Mouse (Mus musculus) forebrain, embryonic 12.5 days (tissue): Measurements from ENCODE around the gene Tpcn2. TPM values are rescaled to one million over a fixed set of nuclear protein-coding genes. Genes with fewer than 3 reads are reported as not detected.

Experiments
- ATAC-seq: fragments of 200-750 bp; cut with Nextera tagmentation; 2 replicates; pipeline ENCODE4 v1.8.0; 2017; ENCODE audit warnings: moderate TSS enrichment; ENCODE audit not compliant: low FRiP score
- H3K27ac ChIP-seq: fragments of 300-500 bp; sonication (generic); 2 replicates; pipeline ENCODE4 v1.5.1; 2016; ENCODE audit warnings: mild to moderate bottlenecking
- H3K27me3 ChIP-seq: fragments of 300-500 bp; sonication (generic); 2 replicates; pipeline ENCODE4 v1.6.1; 2016; ENCODE audit warnings: mild to moderate bottlenecking
- H3K36me3 ChIP-seq: fragments of 300-500 bp; sonication (generic); replicated peaks from 2 replicates; pipeline ENCODE4 v1.6.1; 2016; ENCODE audit warnings: mild to moderate bottlenecking
- H3K4me1 ChIP-seq: fragments of 300-500 bp; sonication (generic); 2 replicates; pipeline ENCODE4 v1.6.1; 2016
- H3K4me2 ChIP-seq: fragments of 300-500 bp; sonication (generic); 2 replicates; pipeline ENCODE4 v1.6.1; 2016; ENCODE audit warnings: mild to moderate bottlenecking, moderate library complexity
- H3K4me3 ChIP-seq: fragments of 300-500 bp; sonication (generic); replicated peaks from 2 replicates; pipeline ENCODE4 v1.5.1; 2016; ENCODE audit warnings: mild to moderate bottlenecking
- H3K9ac ChIP-seq: fragments of 300-500 bp; sonication (generic); 2 replicates; pipeline ENCODE4 v1.6.1; 2016; ENCODE audit warnings: mild to moderate bottlenecking
- H3K9me3 ChIP-seq: fragments of 300-500 bp; sonication (generic); 2 replicates; pipeline ENCODE4 v1.6.1; 2016
- WGBS: fragments of 180-500 bp; shearing (Covaris S2); methylation state at CpG from one replicate; pipeline ENCODE4 v1.1.7; 2016; 5-methylcytosine and 5-hydroxymethylcytosine counted together
- polyA plus RNA-seq: library from polyadenylated mRNA; unstranded; fragments of >200 nt; fragmentation: Nextera tagmentation; extraction: Ambion mirVana; gene quantifications from 2 replicates; pipeline ENCODE4 v1.2.1, GENCODE M21; 2016

The Tpcn2 gene
- 4.8 and 5.2 TPM in 2 replicates for polyA plus RNA-seq

- H3K9me3 ChIP-seq, result no peaks in the 10 kb centered on the region
- H3K4me3 ChIP-seq, result peak within 1 kb of the TSS; percentile 47
- no peak within 1 kb of the TSS for H3K27ac ChIP-seq
- no peaks in the 10 kb centered on the region for H3K27me3 ChIP-seq
- ATAC-seq, result peak; percentile 96
- peak within 1 kb of the TSS; percentile 55 for H3K9ac ChIP-seq
- WGBS, result 4% methylated on average over 18 of the region's 18 CpGs
- peaks cover 13% of the 10 kb centered on the region; the same call in 1 of the 2 replicates for H3K36me3 ChIP-seq
- peak within 1 kb of the TSS; percentile 60 for H3K4me2 ChIP-seq
- H3K4me1 ChIP-seq, result peaks cover 17% of the 10 kb centered on the region
These were observed at the start of gene Tpcn2 for GRCm38 (mm10) chr7:145283487-145284187. Gene Tpcn2, minus strand, starts transcription at chr7:145284011.

- Histone ChIP-seq H3K27ac (no peak overlapping the region), H3K27me3 (no peaks in the 10 kb centered on the region), H3K36me3 (no peaks in the 10 kb centered on the region), H3K9ac (no peak overlapping the region), H3K4me2 (no peak overlapping the region), H3K4me1 (no peaks in the 10 kb centered on the region; the same call in none of the 2 replicates), H3K4me3 (no peak overlapping the region), H3K9me3 (no peaks in the 10 kb centered on the region)
- no peak for ATAC-seq
- WGBS, result 58% methylated on average over 1 of the region's 1 CpGs
These were observed 48.7 kb upstream of the Tpcn2 start for GRCm38 (mm10) chr7:145332376-145333041.

GRCm38 (mm10) chr7:145330641-145331040 is 46.8 kb upstream of the Tpcn2 start:
- WGBS, result 86% methylated on average over 2 of the region's 2 CpGs
- H3K9ac ChIP-seq, result no peak overlapping the region
- ATAC-seq, result no peak

GRCm38 (mm10) chr7:145329982-145330381 is 46.2 kb upstream of the Tpcn2 start:
- Histone ChIP-seq H3K4me3 (no peak overlapping the region), H3K9ac (no peak overlapping the region), H3K4me2 (no peak overlapping the region), H3K27ac (no peak overlapping the region), H3K27me3 (no peaks in the 10 kb centered on the region), H3K4me1 (no peaks in the 10 kb centered on the region; the same call in none of the 2 replicates), H3K36me3 (no peaks in the 10 kb centered on the region), H3K9me3 (no peaks in the 10 kb centered on the region)
- 74% methylated on average over 2 of the region's 2 CpGs for WGBS
- no peak for ATAC-seq

More at GRCm38 (mm10) chr7:145330641-145331040, 46.8 kb upstream of the Tpcn2 start:
- Histone ChIP-seq H3K27ac (no peak overlapping the region), H3K4me2 (no peak overlapping the region), H3K4me3 (no peak overlapping the region), H3K27me3 (no peaks in the 10 kb centered on the region), H3K9me3 (no peaks in the 10 kb centered on the region), H3K36me3 (no peaks in the 10 kb centered on the region), H3K4me1 (no peaks in the 10 kb centered on the region; the same call in none of the 2 replicates)

- Histone ChIP-seq H3K9me3 (no peaks in the 10 kb centered on the region), H3K27me3 (no peaks in the 10 kb centered on the region), H3K4me2 (no peak overlapping the region), H3K4me3 (no peak overlapping the region), H3K9ac (no peak overlapping the region), H3K4me1 (no peaks in the 10 kb centered on the region; the same call in none of the 2 replicates), H3K36me3 (no peaks in the 10 kb centered on the region), H3K27ac (no peak overlapping the region)
- WGBS, result 68% methylated on average over 2 of the region's 2 CpGs
- ATAC-seq, result no peak
These were observed 41.9 kb upstream of the Tpcn2 start for GRCm38 (mm10) chr7:145325697-145326096.

GRCm38 (mm10) chr7:145323607-145324006 is 39.8 kb upstream of the Tpcn2 start:
- Histone ChIP-seq H3K4me1 (no peaks in the 10 kb centered on the region; the same call in 1 of the 2 replicates), H3K4me3 (no peak overlapping the region), H3K4me2 (no peak overlapping the region), H3K9me3 (no peaks in the 10 kb centered on the region), H3K27ac (no peak overlapping the region), H3K27me3 (no peaks in the 10 kb centered on the region), H3K9ac (no peak overlapping the region), H3K36me3 (no peaks in the 10 kb centered on the region)
- 33% methylated on average over 4 of the region's 4 CpGs for WGBS
- no peak for ATAC-seq

GRCm38 (mm10) chr7:145319481-145319880 is 35.7 kb upstream of the Tpcn2 start:
- no peaks in the 10 kb centered on the region for H3K4me1 ChIP-seq
- H3K9ac ChIP-seq, result no peak overlapping the region
- WGBS, result 84% methylated on average over 3 of the region's 3 CpGs
- no peak overlapping the region for H3K4me3 ChIP-seq
- no peak for ATAC-seq
- no peaks in the 10 kb centered on the region for H3K36me3 ChIP-seq
- H3K4me2 ChIP-seq, result no peak overlapping the region
- H3K9me3 ChIP-seq, result no peaks in the 10 kb centered on the region
- H3K27ac ChIP-seq, result no peak overlapping the region
- H3K27me3 ChIP-seq, result no peaks in the 10 kb centered on the region

GRCm38 (mm10) chr7:145317522-145317921 is 33.7 kb upstream of the Tpcn2 start:
- WGBS, result 76% methylated on average over 4 of the region's 4 CpGs
- Histone ChIP-seq H3K4me3 (no peak overlapping the region), H3K27me3 (no peaks in the 10 kb centered on the region), H3K4me1 (no peaks in the 10 kb centered on the region), H3K4me2 (no peak overlapping the region), H3K9ac (no peak overlapping the region), H3K27ac (no peak overlapping the region), H3K36me3 (no peaks in the 10 kb centered on the region), H3K9me3 (no peaks in the 10 kb centered on the region)
- ATAC-seq, result no peak

- Histone ChIP-seq H3K4me3 (no peak within 1 kb of the TSS), H3K4me1 (no peaks in the 10 kb centered on the region), H3K4me2 (no peak within 1 kb of the TSS), H3K9ac (no peak within 1 kb of the TSS), H3K27me3 (no peaks in the 10 kb centered on the region), H3K36me3 (no peaks in the 10 kb centered on the region), H3K9me3 (no peaks in the 10 kb centered on the region), H3K27ac (no peak within 1 kb of the TSS)
- WGBS, result 90% methylated on average over 6 of the region's 6 CpGs
- ATAC-seq, result no peak
These were observed 31.1 kb upstream of the Tpcn2 start, which contains the start of gene Mrgprd for GRCm38 (mm10) chr7:145314785-145315411. Gene Mrgprd, plus strand, starts transcription at chr7:145314835.

- 89% methylated on average over 3 of the region's 3 CpGs for WGBS
- no peak overlapping the region for H3K4me3 ChIP-seq
- H3K4me1 ChIP-seq, result no peaks in the 10 kb centered on the region
- H3K27me3 ChIP-seq, result no peaks in the 10 kb centered on the region
- no peak overlapping the region for H3K4me2 ChIP-seq
- no peak overlapping the region for H3K9ac ChIP-seq
- H3K9me3 ChIP-seq, result no peaks in the 10 kb centered on the region
- no peak for ATAC-seq
- no peaks in the 10 kb centered on the region for H3K36me3 ChIP-seq
- no peak overlapping the region for H3K27ac ChIP-seq
These were observed 28.3 kb upstream of the Tpcn2 start for GRCm38 (mm10) chr7:145312137-145312536.

- no peak overlapping the region for H3K4me3 ChIP-seq
- no peak overlapping the region for H3K9ac ChIP-seq
- no peak overlapping the region for H3K27ac ChIP-seq
- 76% methylated on average over 5 of the region's 5 CpGs for WGBS
- H3K4me2 ChIP-seq, result no peak overlapping the region
- no peaks in the 10 kb centered on the region for H3K36me3 ChIP-seq
- no peaks in the 10 kb centered on the region for H3K4me1 ChIP-seq
- H3K27me3 ChIP-seq, result no peaks in the 10 kb centered on the region
- no peaks in the 10 kb centered on the region for H3K9me3 ChIP-seq
- no peak for ATAC-seq
These were observed 26.7 kb upstream of the Tpcn2 start for GRCm38 (mm10) chr7:145310526-145310925.

GRCm38 (mm10) chr7:145309877-145310276 is 26.1 kb upstream of the Tpcn2 start:
- no peak overlapping the region for H3K27ac ChIP-seq
- no peaks in the 10 kb centered on the region for H3K9me3 ChIP-seq
- WGBS, result 86% methylated on average over 1 of the region's 1 CpGs

More at GRCm38 (mm10) chr7:145309877-145310276, 26.1 kb upstream of the Tpcn2 start:
- Histone ChIP-seq H3K4me1 (no peaks in the 10 kb centered on the region), H3K4me3 (no peak overlapping the region), H3K36me3 (no peaks in the 10 kb centered on the region), H3K9ac (no peak overlapping the region), H3K4me2 (no peak overlapping the region), H3K27me3 (no peaks in the 10 kb centered on the region)
- no peak for ATAC-seq
